Mouse (Mus musculus) embryonic facial prominence, embryonic 14.5 days (tissue): Measurements from ENCODE around the gene Ptprn2. TPM values are rescaled to one million over a fixed set of nuclear protein-coding genes. Genes with fewer than 3 reads are reported as not detected.

Source experiments
- ATAC-seq: fragments of 200-750 bp; cut with Nextera tagmentation; 2 replicates; pipeline ENCODE4 v1.8.0; 2017; ENCODE audit warnings: low read depth, moderate number of reproducible peaks, moderate TSS enrichment
- DNase-seq: peaks from one replicate; pipeline ENCODE4 v3.0.0-alpha.2; 2015; ENCODE audit warnings: low spot score
- H3K27ac ChIP-seq: fragments of 300-500 bp; sonication (generic); replicated peaks from 2 replicates; pipeline ENCODE4 v1.5.1; 2014; ENCODE audit warnings: low read depth, mild to moderate bottlenecking, low read length, moderate library complexity
- H3K27me3 ChIP-seq: fragments of 300-500 bp; sonication (generic); replicated peaks from 2 replicates; pipeline ENCODE4 v1.6.1; 2014; ENCODE audit warnings: low read length; ENCODE audit not compliant: control insufficient read depth, insufficient read depth
- H3K36me3 ChIP-seq: fragments of 300-500 bp; sonication (generic); 2 replicates; pipeline ENCODE4 v1.6.1; 2014; ENCODE audit warnings: low read length, mixed read lengths; ENCODE audit not compliant: control insufficient read depth, insufficient read depth
- H3K4me1 ChIP-seq: fragments of 300-500 bp; sonication (generic); 2 replicates; pipeline ENCODE4 v1.6.1; 2014; ENCODE audit warnings: antibody characterized with exemption, low read length; ENCODE audit not compliant: control insufficient read depth, insufficient read depth
- H3K4me2 ChIP-seq: fragments of 300-500 bp; sonication (generic); 2 replicates; pipeline ENCODE4 v1.6.1; 2014; ENCODE audit warnings: low read depth, mild to moderate bottlenecking, low read length, moderate library complexity, mixed read lengths
- H3K4me3 ChIP-seq: fragments of 300-500 bp; sonication (generic); 2 replicates; pipeline ENCODE4 v1.5.1; 2014; ENCODE audit warnings: low read depth, mild to moderate bottlenecking, low read length
- H3K9ac ChIP-seq: fragments of 300-500 bp; sonication (generic); 2 replicates; pipeline ENCODE4 v1.6.1; 2014; ENCODE audit warnings: low read depth, mild to moderate bottlenecking, low read length, moderate library complexity, mixed read lengths
- H3K9me3 ChIP-seq: fragments of 300-500 bp; sonication (generic); 2 replicates; pipeline ENCODE4 v1.6.1; 2016; ENCODE audit warnings: low read length; ENCODE audit not compliant: control insufficient read depth
- WGBS: fragments of 180-500 bp; shearing (Covaris S2); extraction: QIAGEN DNeasy Blood & Tissue Kit; methylation state at CpG from one replicate; pipeline ENCODE4 v1.1.7; 2014; 5-methylcytosine and 5-hydroxymethylcytosine counted together
- polyA plus RNA-seq: library from polyadenylated mRNA; unstranded; fragments of >200 nt; fragmentation: Nextera tagmentation; extraction: Ambion mirVana; gene quantifications from 2 replicates; pipeline ENCODE4 v1.2.1, GENCODE M21; 2014

Gene Ptprn2
- polyA plus RNA-seq, 1 experiment from 2014 or later, result 0.65 TPM

DNA sequence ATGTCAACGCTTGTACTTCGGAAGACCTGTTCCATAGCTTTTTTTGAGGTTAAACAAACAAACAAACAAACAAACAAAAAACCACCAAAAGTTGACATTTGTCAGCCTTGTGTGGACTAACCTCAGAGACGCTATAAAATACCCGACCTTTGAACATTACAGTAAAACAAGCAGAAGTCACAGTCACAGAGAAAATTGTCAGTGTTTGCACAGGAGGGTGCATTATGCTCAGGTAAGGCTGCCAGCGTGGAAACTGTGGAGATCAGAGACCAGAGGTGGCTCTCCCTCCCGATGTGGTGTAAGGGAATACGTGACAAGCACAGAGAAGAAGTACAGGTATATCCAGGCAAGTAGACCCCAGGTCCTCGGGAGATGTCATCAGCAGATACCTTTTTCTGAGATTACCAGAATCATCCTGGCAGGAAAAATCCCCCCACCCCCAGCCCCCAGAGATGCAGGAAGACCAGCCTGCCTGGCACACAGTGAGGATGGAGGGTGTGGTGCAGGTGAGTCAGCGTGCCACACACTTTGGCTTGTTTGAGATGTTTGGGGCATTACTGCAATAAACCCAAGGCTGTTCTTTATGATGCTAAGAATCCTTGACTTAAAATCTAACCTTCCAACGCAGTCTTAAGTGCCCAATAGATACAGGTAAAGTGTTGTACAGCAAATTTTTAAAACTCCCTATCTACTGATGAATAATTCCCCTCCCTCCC lies 136.0 kb downstream of the Ptprn2 start:
- Histone ChIP-seq H3K27me3 (no peaks in the 10 kb centered on the region), H3K4me2 (no peak overlapping the region), H3K36me3 (no peaks in the 10 kb centered on the region), H3K27ac (no peak overlapping the region), H3K4me3 (no peak overlapping the region), H3K4me1 (no peaks in the 10 kb centered on the region), H3K9me3 (no peaks in the 10 kb centered on the region), H3K9ac (no peak overlapping the region)
- DNase-seq (no peak), ATAC-seq (no peak)
- WGBS, result 76% methylated on average over 10 of the region's 10 CpGs

- DNase-seq (no peak), ATAC-seq (no peak)
- no peak overlapping the region for H3K4me3 ChIP-seq
- H3K36me3 ChIP-seq, result no peaks in the 10 kb centered on the region
- WGBS, result 64% methylated on average over 6 of the region's 6 CpGs
- no peak overlapping the region for H3K9ac ChIP-seq
- H3K4me1 ChIP-seq, result no peaks in the 10 kb centered on the region
- no peak overlapping the region for H3K27ac ChIP-seq
- H3K27me3 ChIP-seq, result no peaks in the 10 kb centered on the region
- H3K4me2 ChIP-seq, result no peak overlapping the region
- H3K9me3 ChIP-seq, result no peaks in the 10 kb centered on the region
These were observed 137.3 kb downstream of the Ptprn2 start for GRCm38 (mm10) chr12:116622665-116623387.

DNA sequence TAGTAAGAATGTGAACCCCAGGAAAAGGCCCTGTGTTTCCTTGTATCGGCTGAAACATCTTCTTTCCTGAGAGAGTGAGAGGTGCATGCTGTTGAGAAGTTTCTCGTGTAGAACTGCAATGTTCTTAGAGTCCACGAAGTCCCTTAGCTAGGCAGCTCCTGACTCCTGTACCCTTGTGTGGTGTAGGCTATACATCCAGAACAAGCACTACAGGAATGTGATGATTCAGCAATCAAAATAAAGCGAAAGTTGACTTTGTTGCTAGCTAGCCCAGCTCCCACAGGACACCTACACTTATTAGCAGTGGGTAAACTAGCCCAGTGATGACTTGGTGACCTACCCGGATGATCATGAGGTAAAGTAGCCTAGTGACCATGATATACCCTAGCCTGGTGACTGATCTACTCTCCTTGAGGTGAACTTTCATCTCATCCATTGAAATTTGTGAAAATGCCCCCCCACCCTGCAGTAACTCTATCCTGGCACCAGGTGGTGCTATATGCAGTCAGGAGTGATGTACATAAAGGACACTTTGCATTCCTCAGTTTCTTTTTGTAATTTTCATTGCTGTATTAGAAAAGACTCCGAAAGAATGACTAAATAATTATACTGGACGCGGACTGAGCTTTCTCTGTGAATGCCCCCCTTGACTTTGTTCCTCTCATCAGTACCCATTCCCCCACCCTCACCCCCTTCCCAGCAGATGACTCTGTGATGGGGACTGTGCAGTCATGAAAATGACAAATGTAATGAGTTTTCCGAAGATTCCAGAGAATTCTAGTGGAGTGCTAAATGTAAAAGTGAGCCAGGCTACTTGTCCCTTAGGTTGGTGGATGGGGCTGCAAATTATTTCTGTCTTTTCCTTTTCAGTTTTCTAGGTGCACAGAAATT lies 140.1 kb downstream of the Ptprn2 start:
- ATAC-seq (no peak), DNase-seq (peak; percentile 29)
- no peaks in the 10 kb centered on the region for H3K4me1 ChIP-seq
- no peak overlapping the region for H3K9ac ChIP-seq
- H3K27ac ChIP-seq, result no peak overlapping the region
- no peak overlapping the region for H3K4me2 ChIP-seq
- 52% methylated on average over 9 of the region's 9 CpGs for WGBS
- no peak overlapping the region for H3K4me3 ChIP-seq
- no peaks in the 10 kb centered on the region for H3K9me3 ChIP-seq
- no peaks in the 10 kb centered on the region for H3K36me3 ChIP-seq
- no peaks in the 10 kb centered on the region for H3K27me3 ChIP-seq

DNA sequence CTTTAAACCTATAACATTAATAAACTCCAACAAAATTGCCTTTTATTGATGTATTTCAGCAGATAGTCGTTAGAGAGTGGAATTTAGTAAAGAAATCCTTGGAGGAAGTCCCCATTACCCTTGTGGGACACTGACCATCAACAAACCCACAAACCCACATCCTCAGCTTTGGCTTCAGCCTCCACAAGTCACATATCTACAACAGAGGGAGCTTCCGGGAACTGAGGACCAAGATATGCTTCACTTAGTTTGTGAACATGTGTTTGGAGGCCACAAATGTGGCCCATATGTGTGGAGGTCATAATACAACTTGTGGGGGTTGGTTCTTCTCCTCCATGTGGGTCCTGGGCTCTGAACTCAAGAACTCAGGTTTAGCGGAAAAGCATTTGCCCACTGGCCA lies 143.5 kb downstream of the Ptprn2 start:
- no peak overlapping the region for H3K27ac ChIP-seq
- H3K4me1 ChIP-seq, result no peaks in the 10 kb centered on the region
- ATAC-seq, result no peak
- H3K9me3 ChIP-seq, result no peaks in the 10 kb centered on the region
- H3K4me3 ChIP-seq, result no peak overlapping the region
- no peak for DNase-seq
- H3K36me3 ChIP-seq, result no peaks in the 10 kb centered on the region
- no peak overlapping the region for H3K9ac ChIP-seq
- 74% methylated on average over 3 of the region's 3 CpGs for WGBS
- no peaks in the 10 kb centered on the region for H3K27me3 ChIP-seq
- H3K4me2 ChIP-seq, result no peak overlapping the region

- WGBS, result 33% methylated on average over 2 of the region's 2 CpGs
- ATAC-seq (no peak), DNase-seq (peak; percentile 56)
- Histone ChIP-seq H3K9ac (no peak overlapping the region), H3K4me3 (no peak overlapping the region), H3K4me1 (no peaks in the 10 kb centered on the region), H3K9me3 (no peaks in the 10 kb centered on the region), H3K27ac (no peak overlapping the region), H3K36me3 (no peaks in the 10 kb centered on the region), H3K27me3 (0 out of 2 replicates have a peak, but pooled peaks cover 4% of the 10 kb centered on the region), H3K4me2 (no peak overlapping the region)
These were observed 152.0 kb downstream of the Ptprn2 start for GRCm38 (mm10) chr12:116637498-116637897.

DNA sequence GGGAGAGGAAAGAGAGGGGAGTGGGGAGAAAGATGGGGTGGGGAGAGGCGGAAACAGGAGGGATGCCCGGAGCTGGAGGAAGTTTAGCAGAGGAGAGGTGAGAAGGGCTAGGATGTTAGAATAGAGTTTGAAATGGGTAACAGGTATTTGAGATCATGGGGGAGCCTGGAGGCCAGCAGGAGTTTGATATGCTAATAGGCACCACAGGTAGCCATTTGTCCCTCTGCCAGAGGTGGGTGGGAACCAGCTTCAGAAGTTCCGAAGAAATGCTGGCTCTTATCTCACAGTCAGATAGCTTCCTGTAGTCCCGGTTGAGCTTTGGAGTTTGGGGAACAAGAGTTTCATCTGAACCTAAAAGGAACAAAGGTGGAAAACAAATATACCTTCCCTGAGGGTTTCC lies 155.4 kb downstream of the Ptprn2 start:
- Histone ChIP-seq H3K4me1 (no peaks in the 10 kb centered on the region), H3K9me3 (no peaks in the 10 kb centered on the region), H3K27me3 (0 out of 2 replicates have a peak, but pooled peaks cover 4% of the 10 kb centered on the region), H3K27ac (no peak overlapping the region), H3K4me2 (no peak overlapping the region), H3K36me3 (no peaks in the 10 kb centered on the region), H3K9ac (no peak overlapping the region), H3K4me3 (no peak overlapping the region)
- DNase-seq (no peak), ATAC-seq (no peak)
- WGBS, result 17% methylated on average over 4 of the region's 4 CpGs

GRCm38 (mm10) chr12:116641339-116642190 lies 156.0 kb downstream of the Ptprn2 start:
- no peaks in the 10 kb centered on the region for H3K36me3 ChIP-seq
- no peak overlapping the region for H3K27ac ChIP-seq
- peak; percentile 19 for DNase-seq
- 0 out of 2 replicates have a peak, but pooled peaks cover 4% of the 10 kb centered on the region for H3K27me3 ChIP-seq
- ATAC-seq, result 0 out of 2 replicates have a peak, but pooled peaks have one; percentile 44
- H3K9ac ChIP-seq, result no peak overlapping the region
- no peaks in the 10 kb centered on the region for H3K9me3 ChIP-seq
- H3K4me1 ChIP-seq, result no peaks in the 10 kb centered on the region
- WGBS, result 38% methylated on average over 14 of the region's 14 CpGs
- no peak overlapping the region for H3K4me2 ChIP-seq
- no peak overlapping the region for H3K4me3 ChIP-seq

- no peaks in the 10 kb centered on the region for H3K4me1 ChIP-seq
- no peak overlapping the region for H3K4me2 ChIP-seq
- no peaks in the 10 kb centered on the region for H3K36me3 ChIP-seq
- DNase-seq (no peak), ATAC-seq (no peak)
- no peak overlapping the region for H3K9ac ChIP-seq
- no peak overlapping the region for H3K27ac ChIP-seq
- WGBS, result 72% methylated on average over 4 of the region's 4 CpGs
- H3K9me3 ChIP-seq, result no peaks in the 10 kb centered on the region
- H3K4me3 ChIP-seq, result no peak overlapping the region
- 0 out of 2 replicates have a peak, but pooled peaks cover 4% of the 10 kb centered on the region for H3K27me3 ChIP-seq
These were observed 156.7 kb downstream of the Ptprn2 start for GRCm38 (mm10) chr12:116642191-116642549.
